Mouse (Mus musculus): ENCODE results near the gene Parp4. TPM values are rescaled to one million over a fixed set of nuclear protein-coding genes. Genes with fewer than 3 reads are reported as not detected.

Gene Parp4
- polyA plus RNA-seq, 1 experiment from 2014 or later, result 0.87 TPM

DNA sequence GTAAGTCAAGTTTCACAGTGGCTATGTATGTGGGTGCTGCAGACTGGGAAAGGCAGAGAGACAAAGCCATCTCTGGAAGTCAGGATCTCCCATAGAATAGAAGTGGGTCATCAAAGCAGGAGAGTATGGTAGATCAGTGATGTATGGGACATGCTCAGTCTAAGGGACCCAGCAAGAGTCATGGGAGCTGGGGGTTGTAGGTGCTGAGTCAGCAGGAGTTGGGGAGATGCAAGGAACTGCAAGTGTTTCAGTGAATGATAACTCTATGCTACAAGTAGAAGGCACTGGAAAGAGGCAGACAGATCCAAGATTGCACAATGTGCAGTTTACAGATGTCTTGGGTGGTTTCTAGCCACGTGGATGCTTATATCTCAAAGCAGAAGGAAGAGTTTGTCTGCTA lies 113.7 kb downstream of the Parp4 start:
- H3K36me3 ChIP-seq, result peaks cover 85% of the 10 kb centered on the region
- WGBS, result 94% methylated on average over 1 of the region's 1 CpGs

GRCm38 (mm10) chr14:56689766-56690165 lies 114.3 kb downstream of the Parp4 start:
- Histone ChIP-seq H3K4me1 (replicated peaks) (no peaks in the 10 kb centered on the region), H3K27me3 (no peaks in the 10 kb centered on the region), H3K9me3 (no peaks in the 10 kb centered on the region), H3K4me3 (replicated peaks) (no peak overlapping the region), H3K9ac (replicated peaks) (no peak overlapping the region), H3K36me3 (peaks cover 85% of the 10 kb centered on the region), H3K27ac (no peak overlapping the region), H3K4me2 (replicated peaks) (no peak overlapping the region)
- WGBS, result 75% methylated on average over 1 of the region's 1 CpGs
- no peak for ATAC-seq

More for the DNA sequence above, 113.7 kb downstream of the Parp4 start:
- Histone ChIP-seq H3K27me3 (no peaks in the 10 kb centered on the region), H3K4me2 (replicated peaks) (no peak overlapping the region), H3K27ac (no peak overlapping the region), H3K9me3 (no peaks in the 10 kb centered on the region), H3K9ac (replicated peaks) (no peak overlapping the region), H3K4me1 (replicated peaks) (no peaks in the 10 kb centered on the region), H3K4me3 (replicated peaks) (no peak overlapping the region)
- no peak for ATAC-seq

DNA sequence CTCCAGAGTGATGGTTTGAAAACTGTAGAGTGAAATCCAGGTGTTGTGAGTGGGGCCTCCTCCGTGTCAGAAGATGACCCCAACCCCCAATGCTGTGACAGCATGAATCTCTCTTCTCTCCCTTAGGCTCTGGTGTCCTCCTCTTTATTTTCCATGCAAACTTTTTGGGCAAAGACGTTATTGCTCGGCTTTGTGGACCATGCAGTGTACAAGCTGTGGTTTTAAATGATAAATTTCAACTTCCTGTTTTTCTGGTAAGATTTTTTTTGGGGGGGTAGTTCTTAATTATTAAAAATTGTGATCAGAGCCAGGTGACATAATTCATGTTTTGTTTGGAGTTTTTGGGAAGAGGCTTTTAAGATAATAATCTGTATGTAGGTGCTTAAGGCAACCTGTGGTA lies 120.1 kb downstream of the Parp4 start:
- Histone ChIP-seq H3K27ac (no peak overlapping the region), H3K36me3 (peaks cover 89% of the 10 kb centered on the region), H3K4me2 (replicated peaks) (no peak overlapping the region), H3K9me3 (no peaks in the 10 kb centered on the region), H3K9ac (replicated peaks) (no peak overlapping the region), H3K4me1 (replicated peaks) (no peaks in the 10 kb centered on the region), H3K27me3 (no peaks in the 10 kb centered on the region), H3K4me3 (replicated peaks) (no peak overlapping the region)
- WGBS, result 90% methylated on average over 3 of the region's 3 CpGs
- no peak for ATAC-seq

DNA sequence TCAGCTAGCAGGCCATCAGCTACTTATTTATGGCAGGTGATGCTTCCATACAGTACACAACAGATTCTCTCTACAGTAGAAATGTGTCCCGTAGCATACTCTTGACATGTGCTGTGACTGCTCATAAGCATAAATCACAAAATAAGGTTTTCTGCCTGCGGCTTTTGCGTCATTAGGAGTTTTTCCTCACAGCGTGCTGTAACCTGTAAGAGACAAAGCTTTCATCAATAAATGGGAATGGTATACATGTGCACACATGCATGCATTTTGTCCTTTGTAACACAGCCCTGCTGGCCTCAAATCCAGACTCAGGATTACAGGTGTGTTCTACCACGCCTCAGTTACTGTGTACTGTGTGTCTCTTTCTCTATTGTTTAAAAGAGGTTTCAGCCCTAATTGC lies 122.4 kb downstream of the Parp4 start:
- Histone ChIP-seq H3K9ac (replicated peaks) (no peak overlapping the region), H3K4me1 (replicated peaks) (no peaks in the 10 kb centered on the region), H3K4me3 (replicated peaks) (no peak overlapping the region), H3K9me3 (no peaks in the 10 kb centered on the region), H3K27ac (no peak overlapping the region), H3K27me3 (no peaks in the 10 kb centered on the region), H3K4me2 (replicated peaks) (no peak overlapping the region), H3K36me3 (peaks cover 75% of the 10 kb centered on the region)
- ATAC-seq, result no peak
- WGBS, result 95% methylated on average over 5 of the region's 5 CpGs

DNA sequence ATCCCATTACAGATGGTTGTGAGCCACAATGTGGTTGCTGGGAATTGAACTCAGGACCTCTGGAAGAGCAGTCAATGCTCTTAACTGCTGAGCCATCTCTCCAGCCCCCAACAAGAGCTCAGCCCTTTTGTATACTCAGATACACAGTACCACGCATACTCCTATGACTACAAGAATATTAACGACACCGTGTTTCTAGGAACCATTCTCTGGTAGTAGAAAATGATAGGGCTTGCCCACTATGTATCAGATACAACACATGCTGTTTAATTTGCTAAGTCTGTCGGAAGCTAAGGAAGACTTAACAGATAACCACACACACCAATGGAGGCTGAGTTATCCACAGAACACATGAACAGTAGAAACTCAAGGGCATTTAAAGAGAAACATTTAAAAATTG lies 127.2 kb downstream of the Parp4 start:
- Histone ChIP-seq H3K4me1 (replicated peaks) (no peaks in the 10 kb centered on the region), H3K9me3 (no peaks in the 10 kb centered on the region), H3K27me3 (no peaks in the 10 kb centered on the region), H3K4me2 (replicated peaks) (no peak overlapping the region), H3K9ac (replicated peaks) (no peak overlapping the region), H3K27ac (no peak overlapping the region), H3K4me3 (replicated peaks) (no peak overlapping the region), H3K36me3 (peaks cover 29% of the 10 kb centered on the region)
- ATAC-seq, result no peak
- 93% methylated on average over 4 of the region's 4 CpGs for WGBS

GRCm38 (mm10) chr14:56705687-56706086 lies 130.3 kb downstream of the Parp4 start:
- H3K27ac ChIP-seq, result no peak overlapping the region
- H3K9ac ChIP-seq (replicated peaks), result no peak overlapping the region
- H3K9me3 ChIP-seq, result no peaks in the 10 kb centered on the region
- H3K4me2 ChIP-seq (replicated peaks), result no peak overlapping the region
- WGBS, result 84% methylated on average over 4 of the region's 4 CpGs
- H3K27me3 ChIP-seq, result no peaks in the 10 kb centered on the region
- ATAC-seq, result no peak
- H3K36me3 ChIP-seq, result peaks cover 4% of the 10 kb centered on the region
- H3K4me3 ChIP-seq (replicated peaks), result no peak overlapping the region
- no peaks in the 10 kb centered on the region for H3K4me1 ChIP-seq (replicated peaks)

Other genes with a start within 250 kb of the Parp4 start
- 0.05 TPM in 1 of 2 replicates, not detected in the other for gene Atp12a, start 210.6 kb upstream of the Parp4 start, polyA plus RNA-seq (2015; fragmentation: Nextera tagmentation; extraction: Ambion mirVana)
- gene Rnf17, start 173.0 kb upstream of the Parp4 start, polyA plus RNA-seq (2015; fragmentation: Nextera tagmentation; extraction: Ambion mirVana), result 1.3 and 1.7 TPM in 2 replicates
- 10.2 and 11.4 TPM in 2 replicates for gene Cenpj, start 194 bp upstream of the Parp4 start, polyA plus RNA-seq (2015; fragmentation: Nextera tagmentation; extraction: Ambion mirVana)
- 52.2 and 52.3 TPM in 2 replicates for gene Mphosph8, start 92.6 kb downstream of the Parp4 start, polyA plus RNA-seq (2015; fragmentation: Nextera tagmentation; extraction: Ambion mirVana)
- gene Pspc1, start 202.7 kb downstream of the Parp4 start, polyA plus RNA-seq (2015; fragmentation: Nextera tagmentation; extraction: Ambion mirVana), result 47.5 and 51.1 TPM in 2 replicates
- 37.1 and 38.1 TPM in 2 replicates for gene Zmym5, start 236.1 kb downstream of the Parp4 start, polyA plus RNA-seq (2015; fragmentation: Nextera tagmentation; extraction: Ambion mirVana)